In the genomic region with DNA sequence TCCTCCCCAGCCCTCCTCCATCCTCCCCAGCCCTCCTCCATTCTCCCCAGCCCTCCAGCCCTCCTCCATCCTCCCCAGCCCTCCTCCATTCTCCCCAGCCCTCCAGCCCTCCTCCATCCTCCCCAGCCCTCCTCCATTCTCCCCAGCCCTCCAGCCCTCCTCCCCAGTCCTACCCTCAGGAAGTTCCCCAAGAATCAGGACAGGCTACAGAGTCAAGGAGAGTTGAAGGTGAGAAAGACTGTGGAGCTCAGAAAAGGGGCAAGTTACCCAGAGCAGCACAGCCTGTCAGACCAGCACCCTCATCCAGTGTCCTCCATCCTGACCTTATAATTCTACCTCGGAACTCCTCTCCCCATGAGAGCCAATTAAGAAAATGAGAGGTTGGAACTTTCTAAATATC, we compare ENCODE assay signal across 7 mouse cellular contexts. TPM values are rescaled to one million over a fixed set of nuclear protein-coding genes. Genes with fewer than 3 reads are reported as not detected.
DNase-seq lines count a peak whose midpoint lies in the region; ATAC-seq and TF ChIP-seq lines count a peak whose summit lies in the region.
"Not testable (repeated sequence)": the region's sequence is repeated elsewhere in the genome, so short reads cannot be mapped to it uniquely, and the experiment has no call there.

No protein-coding gene starts in this region.

- not testable (repeated sequence) for DNase-seq in lung, embryonic 14.5 days

- not testable (repeated sequence) for TF ChIP-seq CTCF in bone marrow, adult 2 months (IDR thresholded peaks at IDR 0.05; ENCODE audit: control insufficient read depth, insufficient read depth, low read length); lung, embryonic 14.5 days (IDR thresholded peaks at IDR 0.05; ENCODE audit: low read depth)
- TF ChIP-seq CTCF in small intestine, adult 2 months (IDR thresholded peaks at IDR 0.05; ENCODE audit: extremely low read depth, insufficient read length, insufficient replicate concordance, low read depth, low read length), result 0 out of 2 replicates have a peak, but pooled peaks have one; percentile 4

- not testable (repeated sequence) for TF ChIP-seq POLR2A in bone marrow, adult 2 months (IDR thresholded peaks at IDR 0.05; ENCODE audit: borderline replicate concordance, control insufficient read depth, low read depth, low read length); small intestine, adult 2 months (IDR thresholded peaks at IDR 0.05; ENCODE audit: low read depth, low read length)

- H3K4me3 ChIP-seq in bone marrow, adult 2 months (replicated peaks; ENCODE audit: control insufficient read depth, low read depth, low read length); forebrain, embryonic 16.5 days (replicated peaks; ENCODE audit: low read length); hindbrain, embryonic 13.5 days; kidney, embryonic 14.5 days (ENCODE audit: low read length); lung, embryonic 14.5 days (ENCODE audit: low read depth, low read length); midbrain, embryonic 15.5 days; small intestine, adult 2 months (ENCODE audit: low read depth, low read length): not testable (repeated sequence)

- WGBS in bone marrow, adult 2 months, result 13% methylated on average over 1 of the region's 1 CpGs
- WGBS in forebrain, embryonic 16.5 days, result 57% methylated on average over 1 of the region's 1 CpGs
- 69% methylated on average over 1 of the region's 1 CpGs for WGBS in hindbrain, embryonic 13.5 days
- 62% methylated on average over 1 of the region's 1 CpGs for WGBS in kidney, embryonic 14.5 days
- WGBS in lung, embryonic 14.5 days, result 51% methylated on average over 1 of the region's 1 CpGs
- WGBS in midbrain, embryonic 15.5 days, result 61% methylated on average over 1 of the region's 1 CpGs
- WGBS in small intestine, adult 2 months, result 18% methylated on average over 1 of the region's 1 CpGs

- H3K36me3 ChIP-seq in forebrain, embryonic 16.5 days (ENCODE audit: control insufficient read depth, insufficient read depth); hindbrain, embryonic 13.5 days; kidney, embryonic 14.5 days (ENCODE audit: control insufficient read depth, insufficient read depth, low read length); lung, embryonic 14.5 days (ENCODE audit: insufficient read depth); midbrain, embryonic 15.5 days (replicated peaks); small intestine, adult 2 months (ENCODE audit: control insufficient read depth, insufficient read depth, low read length): not testable (repeated sequence)

- H3K9ac ChIP-seq in forebrain, embryonic 16.5 days (replicated peaks; ENCODE audit: low read depth, low read length); hindbrain, embryonic 13.5 days; kidney, embryonic 14.5 days (ENCODE audit: low read depth, low read length); lung, embryonic 14.5 days; midbrain, embryonic 15.5 days: not testable (repeated sequence)

- 0 out of 2 replicates have a peak, but pooled peaks have one; percentile 19 for ATAC-seq in forebrain, embryonic 16.5 days
- ATAC-seq in hindbrain, embryonic 13.5 days (ENCODE audit: low FRiP score), result peak; percentile 44
- peak; percentile 15; the same call in 1 of the 2 replicates for ATAC-seq in kidney, embryonic 14.5 days (ENCODE audit: low FRiP score, low TSS enrichment)
- peak; percentile 48; the same call in 1 of the 2 replicates for ATAC-seq in lung, embryonic 14.5 days (ENCODE audit: insufficient read depth)
- peak; percentile 38 for ATAC-seq in midbrain, embryonic 15.5 days (replicated peaks)

- H3K27ac ChIP-seq in bone marrow, adult 2 months (ENCODE audit: control insufficient read depth, insufficient read depth, low read depth, low read length, poor library complexity), result peak overlapping the region; percentile 95
- H3K27ac ChIP-seq in forebrain, embryonic 16.5 days (ENCODE audit: low read length); hindbrain, embryonic 13.5 days; kidney, embryonic 14.5 days (ENCODE audit: low read depth, low read length); lung, embryonic 14.5 days (ENCODE audit: low read depth); midbrain, embryonic 15.5 days: not testable (repeated sequence)
- H3K27ac ChIP-seq in small intestine, adult 2 months (ENCODE audit: insufficient read depth, low read depth, low read length), result peak overlapping the region; percentile 44; the same call in 1 of the 2 replicates

- not testable (repeated sequence) for H3K27me3 ChIP-seq in forebrain, embryonic 16.5 days (replicated peaks; ENCODE audit: control insufficient read depth, insufficient read depth, low read length); hindbrain, embryonic 13.5 days; kidney, embryonic 14.5 days (ENCODE audit: control insufficient read depth, insufficient read depth, low read length); lung, embryonic 14.5 days (ENCODE audit: insufficient read depth, low read length); midbrain, embryonic 15.5 days (replicated peaks); small intestine, adult 2 months (ENCODE audit: control insufficient read depth, insufficient read depth, low read length)

- H3K9me3 ChIP-seq in forebrain, embryonic 16.5 days (ENCODE audit: control insufficient read depth, low read length); hindbrain, embryonic 13.5 days; kidney, embryonic 14.5 days (ENCODE audit: control insufficient read depth, low read length); lung, embryonic 14.5 days (ENCODE audit: low read depth, low read length); midbrain, embryonic 15.5 days: not testable (repeated sequence)

- not testable (repeated sequence) for H3K4me2 ChIP-seq in forebrain, embryonic 16.5 days (ENCODE audit: low read length); hindbrain, embryonic 13.5 days; kidney, embryonic 14.5 days (replicated peaks; ENCODE audit: low read depth, low read length); lung, embryonic 14.5 days; midbrain, embryonic 15.5 days

- not testable (repeated sequence) for H3K4me1 ChIP-seq in bone marrow, adult 2 months (ENCODE audit: control insufficient read depth, insufficient read depth, low read length); forebrain, embryonic 16.5 days (replicated peaks; ENCODE audit: control insufficient read depth, insufficient read depth, low read length); hindbrain, embryonic 13.5 days (replicated peaks); kidney, embryonic 14.5 days (ENCODE audit: control insufficient read depth, insufficient read depth, low read length); lung, embryonic 14.5 days (ENCODE audit: insufficient read depth); midbrain, embryonic 15.5 days
- peaks cover 14% of the 10 kb centered on the region; the same call in 1 of the 2 replicates for H3K4me1 ChIP-seq in small intestine, adult 2 months (ENCODE audit: control insufficient read depth, insufficient read depth, insufficient read length, low read length)

RNA-seq across cellular contexts. Expression of gene Ckap4, which starts 17.9 kb away (rescaled TPM):
- polyA plus RNA-seq in bone marrow, adult 2 months (2011; ENCODE audit: insufficient read depth, insufficient read length, low replicate concordance, missing spikeins), result 12.5 and 27.6 TPM in 2 replicates
- 37.5 and 38.0 TPM in 2 replicates for polyA plus RNA-seq in forebrain, embryonic 16.5 days (2015; fragmentation: Nextera tagmentation; extraction: Ambion mirVana)
- polyA plus RNA-seq in hindbrain, embryonic 13.5 days (2015; fragmentation: Nextera tagmentation; extraction: Ambion mirVana), result 56.4 and 59.9 TPM in 2 replicates
- polyA plus RNA-seq in kidney, embryonic 14.5 days (2014; fragmentation: Nextera tagmentation; extraction: Ambion mirVana), result 87.6 and 121 TPM in 2 replicates
- polyA plus RNA-seq in lung, embryonic 14.5 days (2014; fragmentation: Nextera tagmentation; extraction: Ambion mirVana), result 177 and 179 TPM in 2 replicates
- 53.2 and 56.3 TPM in 2 replicates for polyA plus RNA-seq in midbrain, embryonic 15.5 days (2015; fragmentation: Nextera tagmentation; extraction: Ambion mirVana)
- polyA plus RNA-seq in small intestine, adult 2 months (2012; rRNA removed), result 11.8 and 15.2 TPM in 2 replicates
